Mouse (Mus musculus) ES-E14 (cell line): ENCODE measurements around the gene Get4.

Source experiments
- HCFC1 ChIP-seq: IDR thresholded peaks from 2 replicates; pipeline ENCODE4 v1.6.1; 2012; ENCODE audit warnings: low read length, inconsistent platforms, borderline replicate concordance; ENCODE audit not compliant: insufficient read depth
- ZC3H11A ChIP-seq: IDR thresholded peaks from 2 replicates; pipeline ENCODE4 v1.6.1; 2012; ENCODE audit warnings: low read depth, mild to moderate bottlenecking, inconsistent platforms, low read length, borderline replicate concordance
- ZNF384 ChIP-seq: IDR thresholded peaks from 2 replicates; pipeline ENCODE4 v1.6.1; 2012; ENCODE audit warnings: low read depth, low read length, inconsistent platforms

GRCm38 (mm10) chr5:139203312-139203711, 48.8 kb upstream of the Get4 start:
- TF ChIP-seq ZNF384 (no peak), ZC3H11A (no peak), HCFC1 (no peak)
